Mouse (Mus musculus): Measurements from ENCODE around the gene Ccdc115. TPM values are rescaled to one million over a fixed set of nuclear protein-coding genes. Genes with fewer than 3 reads are reported as not detected.
A peak's percentile ranks its signal among the peaks of the same experiment; 100 is the strongest.

Ccdc115 gene
- 30.6 and 31.4 TPM in 2 replicates for polyA plus RNA-seq (2015; fragmentation: Nextera tagmentation; extraction: Ambion mirVana)

GRCm38 (mm10) chr1:34439215-34439960 is at the start of gene Ccdc115, which contains the start of gene Imp4:
Gene Ccdc115, minus strand, starts transcription at chr1:34439672.
Gene Imp4, plus strand, starts transcription at chr1:34439851.
- Histone ChIP-seq H3K9me3 (ENCODE audit: low read length) (no peaks in the 10 kb centered on the region), H3K4me3 (ENCODE audit: low read depth, low read length) (peak within 1 kb of the TSS; percentile 63), H3K36me3 (ENCODE audit: insufficient read depth, low read length) (peaks cover 15% of the 10 kb centered on the region), H3K9ac (replicated peaks; ENCODE audit: low read depth) (peak within 1 kb of the TSS; percentile 51), H3K27me3 (replicated peaks; ENCODE audit: insufficient read depth, low read length) (no peaks in the 10 kb centered on the region), H3K27ac (ENCODE audit: low read length) (peak within 1 kb of the TSS; percentile 78), H3K4me2 (replicated peaks; ENCODE audit: low read depth, low read length) (peak within 1 kb of the TSS; percentile 78), H3K4me1 (ENCODE audit: insufficient read depth, low read depth, low read length) (no peaks in the 10 kb centered on the region)
- TF ChIP-seq CTCF (IDR thresholded peaks at IDR 0.05), result no peak
- TF ChIP-seq EP300 (IDR thresholded peaks at IDR 0.05), result peak; percentile 25; the same call in 1 of the 2 replicates
- peak; percentile 100 for DNase-seq (ENCODE audit: low spot score)
- WGBS, result under 1% methylated on average over 47 of the region's 48 CpGs
- ATAC-seq, result peak; percentile 96

GRCm38 (mm10) chr1:34487383-34487782 is 47.9 kb upstream of the Ccdc115 start:
- no peak for TF ChIP-seq EP300 (IDR thresholded peaks at IDR 0.05)
- no peak for TF ChIP-seq CTCF (IDR thresholded peaks at IDR 0.05)
- Histone ChIP-seq H3K4me1 (ENCODE audit: insufficient read depth, low read depth, low read length) (peaks cover 4% of the 10 kb centered on the region; the same call in 1 of the 2 replicates), H3K36me3 (ENCODE audit: insufficient read depth, low read length) (no peaks in the 10 kb centered on the region), H3K27ac (ENCODE audit: low read length) (no peak overlapping the region), H3K4me3 (ENCODE audit: low read depth, low read length) (no peak overlapping the region), H3K27me3 (replicated peaks; ENCODE audit: insufficient read depth, low read length) (no peaks in the 10 kb centered on the region), H3K9me3 (ENCODE audit: low read length) (no peaks in the 10 kb centered on the region), H3K4me2 (replicated peaks; ENCODE audit: low read depth, low read length) (no peak overlapping the region), H3K9ac (replicated peaks; ENCODE audit: low read depth) (no peak overlapping the region)
- ATAC-seq, result no peak
- 90% methylated on average over 3 of the region's 3 CpGs for WGBS
- no peak for DNase-seq (ENCODE audit: low spot score)

- H3K27ac ChIP-seq (ENCODE audit: low read length), result no peak overlapping the region
- WGBS, result 5% methylated on average over 25 of the region's 25 CpGs
- H3K9ac ChIP-seq (replicated peaks; ENCODE audit: low read depth), result no peak overlapping the region
- no peaks in the 10 kb centered on the region for H3K27me3 ChIP-seq (replicated peaks; ENCODE audit: insufficient read depth, low read length)
- no peaks in the 10 kb centered on the region for H3K9me3 ChIP-seq (ENCODE audit: low read length)
- DNase-seq (ENCODE audit: low spot score), result peak; percentile 76
- ATAC-seq, result peak; percentile 54
- H3K4me3 ChIP-seq (ENCODE audit: low read depth, low read length), result peak overlapping the region; percentile 18
- peak overlapping the region; percentile 50 for H3K4me2 ChIP-seq (replicated peaks; ENCODE audit: low read depth, low read length)
- peak; percentile 77 for TF ChIP-seq CTCF (IDR thresholded peaks at IDR 0.05)
- TF ChIP-seq EP300 (IDR thresholded peaks at IDR 0.05), result no peak
- H3K4me1 ChIP-seq (ENCODE audit: insufficient read depth, low read depth, low read length), result peaks cover 4% of the 10 kb centered on the region; the same call in 1 of the 2 replicates
- H3K36me3 ChIP-seq (ENCODE audit: insufficient read depth, low read length), result no peaks in the 10 kb centered on the region
Measured at GRCm38 (mm10) chr1:34485461-34486188, 46.2 kb upstream of the Ccdc115 start.

- Histone ChIP-seq H3K4me1 (ENCODE audit: insufficient read depth, low read depth, low read length) (peaks cover 4% of the 10 kb centered on the region; the same call in 1 of the 2 replicates), H3K9me3 (ENCODE audit: low read length) (no peaks in the 10 kb centered on the region), H3K4me3 (ENCODE audit: low read depth, low read length) (no peak overlapping the region), H3K27me3 (replicated peaks; ENCODE audit: insufficient read depth, low read length) (no peaks in the 10 kb centered on the region), H3K9ac (replicated peaks; ENCODE audit: low read depth) (no peak overlapping the region), H3K27ac (ENCODE audit: low read length) (no peak overlapping the region), H3K36me3 (ENCODE audit: insufficient read depth, low read length) (no peaks in the 10 kb centered on the region), H3K4me2 (replicated peaks; ENCODE audit: low read depth, low read length) (no peak overlapping the region)
- ATAC-seq (no peak), DNase-seq (ENCODE audit: low spot score) (peak; percentile 31)
- TF ChIP-seq CTCF (IDR thresholded peaks at IDR 0.05) (no peak), EP300 (IDR thresholded peaks at IDR 0.05) (no peak)
- WGBS, result 64% methylated on average over 10 of the region's 10 CpGs
Measured at GRCm38 (mm10) chr1:34484470-34484869, 45.0 kb upstream of the Ccdc115 start.

- Histone ChIP-seq H3K27me3 (replicated peaks; ENCODE audit: insufficient read depth, low read length) (no peaks in the 10 kb centered on the region), H3K9ac (replicated peaks; ENCODE audit: low read depth) (no peak overlapping the region), H3K9me3 (ENCODE audit: low read length) (no peaks in the 10 kb centered on the region), H3K4me2 (replicated peaks; ENCODE audit: low read depth, low read length) (no peak overlapping the region), H3K4me3 (ENCODE audit: low read depth, low read length) (no peak overlapping the region), H3K27ac (ENCODE audit: low read length) (no peak overlapping the region), H3K36me3 (ENCODE audit: insufficient read depth, low read length) (no peaks in the 10 kb centered on the region), H3K4me1 (ENCODE audit: insufficient read depth, low read depth, low read length) (peaks cover 7% of the 10 kb centered on the region; the same call in 1 of the 2 replicates)
- ATAC-seq, result no peak
- DNase-seq (ENCODE audit: low spot score), result no peak
- TF ChIP-seq CTCF (IDR thresholded peaks at IDR 0.05) (no peak), EP300 (IDR thresholded peaks at IDR 0.05) (no peak)
- WGBS, result 31% methylated on average over 5 of the region's 5 CpGs
Measured at GRCm38 (mm10) chr1:34481920-34482669, 42.6 kb upstream of the Ccdc115 start.
